Mouse (Mus musculus): Measurements from ENCODE around the gene Ccdc182. TPM values are rescaled to one million over a fixed set of nuclear protein-coding genes. Genes with fewer than 3 reads are reported as not detected.

The Ccdc182 gene
- polyA plus RNA-seq, 1 experiment: not detected

DNA sequence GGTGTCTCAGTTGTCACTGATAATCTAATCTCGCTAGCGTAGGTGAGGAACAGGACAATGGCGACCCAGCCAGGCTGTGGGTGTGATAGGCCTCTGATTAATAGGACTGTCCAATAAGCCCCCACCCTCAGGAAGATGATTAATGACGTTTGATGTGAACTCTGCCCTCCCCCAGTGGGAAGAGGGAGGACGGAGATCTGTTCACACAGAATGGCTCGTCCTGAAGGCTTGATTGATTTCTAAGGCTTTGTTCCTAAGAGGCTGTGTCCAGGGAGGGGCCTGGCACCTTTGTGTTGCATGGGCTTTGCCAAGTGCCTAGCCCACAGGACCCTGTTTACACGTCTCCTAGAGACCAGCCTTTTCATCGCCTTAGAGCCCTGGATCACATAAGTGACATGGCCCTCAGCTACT lies 13.4 kb upstream of the Ccdc182 start:
- DNase-seq (ENCODE audit: low spot score): no peak

DNA sequence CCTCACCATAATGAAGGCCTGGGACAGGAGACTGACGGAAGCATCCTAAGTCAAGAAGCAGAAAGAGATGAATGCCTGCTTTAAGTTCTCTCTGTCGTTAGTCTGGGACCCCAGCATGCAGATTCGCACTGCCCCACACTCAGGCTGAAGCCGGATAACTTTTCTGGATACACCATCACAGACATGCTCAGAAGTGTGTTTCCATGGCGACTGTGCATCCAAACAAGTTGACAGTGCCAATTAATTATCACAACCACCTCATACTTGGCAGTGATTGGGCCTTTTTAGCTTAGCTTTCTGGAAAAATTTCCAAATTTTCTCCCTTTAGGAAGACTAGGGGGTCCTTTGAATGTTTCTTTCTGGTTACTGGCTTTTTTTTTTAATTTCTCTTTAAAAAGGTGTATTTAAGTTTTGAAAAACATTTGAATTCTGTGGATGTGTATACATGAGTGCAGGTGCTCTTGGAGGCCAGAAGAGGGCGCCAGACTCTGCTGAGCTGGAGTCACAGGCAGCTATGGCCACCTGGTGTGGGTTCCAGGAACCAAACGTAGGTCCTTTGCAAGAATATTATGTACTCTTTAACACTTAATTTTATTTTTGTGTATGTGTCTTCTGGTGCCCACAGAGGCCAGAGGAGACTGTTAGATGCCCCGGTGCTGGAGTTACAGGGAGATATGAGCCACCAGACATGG lies 12.3 kb upstream of the Ccdc182 start:
- DNase-seq (ENCODE audit: low spot score): no peak

DNA sequence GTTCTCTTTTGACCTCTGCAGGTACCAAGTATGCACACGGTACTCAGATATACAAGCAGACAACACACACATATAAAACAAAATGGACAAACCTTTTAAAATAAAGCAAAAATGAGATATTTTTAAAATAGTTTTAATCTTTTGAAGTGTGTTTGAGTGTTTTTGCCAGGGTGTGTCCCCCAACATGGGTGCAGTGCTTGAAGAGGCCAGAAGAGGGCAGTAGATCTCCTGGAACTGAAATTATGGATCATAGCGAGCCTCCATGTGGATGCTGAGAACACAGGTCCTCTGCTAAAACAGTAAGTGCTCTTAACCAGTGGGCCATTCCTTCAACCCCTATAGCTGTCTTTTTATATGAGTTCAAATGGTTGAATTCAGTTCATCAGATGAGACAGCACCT lies 11.3 kb upstream of the Ccdc182 start:
- DNase-seq (ENCODE audit: low spot score): no peak

- no peak for DNase-seq (ENCODE audit: low spot score)
Observed at GRCm38 (mm10) chr11:88286019-88286418, 7.8 kb upstream of the Ccdc182 start.

- no peak for DNase-seq (ENCODE audit: low spot score)
Observed at GRCm38 (mm10) chr11:88288400-88288799, 5.5 kb upstream of the Ccdc182 start.

DNA sequence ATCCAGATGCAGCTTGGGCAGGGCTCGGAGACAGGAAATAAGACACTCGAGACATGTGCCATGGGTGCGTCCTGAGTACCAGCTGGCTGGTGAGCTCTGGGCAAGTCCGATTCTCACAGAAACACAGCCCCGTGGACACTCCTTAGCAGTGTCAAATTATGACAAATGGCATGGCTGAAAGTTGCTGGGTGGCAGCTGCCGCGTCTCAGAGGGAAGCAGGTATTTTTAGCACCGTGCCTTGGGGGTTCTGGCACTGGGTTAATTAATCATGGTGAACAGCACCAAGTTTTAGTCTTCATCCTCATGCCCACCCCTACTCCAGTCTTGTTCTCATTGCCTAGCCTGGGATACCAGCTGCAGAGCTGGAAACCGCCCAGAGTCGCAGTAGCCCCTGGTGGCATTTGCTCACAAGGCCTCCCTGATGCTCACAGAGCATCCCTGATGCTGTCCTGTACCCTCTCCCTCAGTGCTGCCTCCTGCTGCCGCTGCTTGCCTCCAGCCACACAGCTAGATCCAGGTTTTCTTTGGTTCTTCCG lies 5.0 kb upstream of the Ccdc182 start:
- DNase-seq (ENCODE audit: low spot score): no peak

- DNase-seq (ENCODE audit: low spot score): no peak
Observed at GRCm38 (mm10) chr11:88291245-88291644, 2.6 kb upstream of the Ccdc182 start.

GRCm38 (mm10) chr11:88291688-88292087 lies 2.2 kb upstream of the Ccdc182 start:
- no peak for DNase-seq (ENCODE audit: low spot score)

DNA sequence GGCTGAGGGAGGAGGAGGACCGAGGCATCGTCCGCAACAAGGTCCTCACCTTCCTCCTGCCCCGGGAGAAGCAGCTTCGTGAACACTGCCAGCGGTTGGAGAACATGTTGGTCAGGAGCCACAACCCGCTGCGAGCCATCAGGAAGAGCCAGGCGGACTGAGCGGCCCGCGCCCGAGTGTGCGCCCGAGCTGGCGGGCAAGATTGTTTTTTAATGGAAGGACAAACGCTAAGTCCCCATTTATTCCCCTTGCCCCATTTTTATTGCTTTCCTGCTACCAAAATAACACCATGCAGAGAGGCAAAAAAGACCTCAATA lies 494 bp downstream of the Ccdc182 start:
- DNase-seq (ENCODE audit: low spot score): no peak

- no peak for DNase-seq (ENCODE audit: low spot score)
Observed at GRCm38 (mm10) chr11:88295298-88295697, 1.4 kb downstream of the Ccdc182 start.

- no peak for DNase-seq (ENCODE audit: low spot score)
Observed at GRCm38 (mm10) chr11:88297526-88297925, 3.7 kb downstream of the Ccdc182 start.

- DNase-seq (ENCODE audit: low spot score): no peak
Observed at GRCm38 (mm10) chr11:88299345-88299744, 5.5 kb downstream of the Ccdc182 start.

- no peak for DNase-seq (ENCODE audit: low spot score)
Observed at GRCm38 (mm10) chr11:88301619-88302018, 7.8 kb downstream of the Ccdc182 start.

DNA sequence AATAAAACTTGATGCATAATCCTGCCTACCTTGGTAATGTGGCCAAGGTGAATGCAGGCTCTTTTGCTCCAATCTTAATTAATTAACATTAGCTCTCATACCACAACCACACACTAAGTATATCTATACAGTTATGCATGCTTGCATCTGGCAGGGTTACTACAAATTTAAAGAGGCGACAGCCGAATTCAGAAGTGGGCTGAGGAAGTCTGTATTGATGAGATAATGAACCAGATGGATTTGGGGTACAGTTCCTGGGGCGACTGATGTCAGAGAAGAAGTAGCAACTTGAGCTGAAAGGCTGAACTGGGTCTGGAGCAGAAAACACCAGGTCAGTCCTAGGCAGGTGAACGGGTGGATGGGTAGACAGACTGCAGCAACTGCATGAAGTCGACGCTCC lies 11.9 kb downstream of the Ccdc182 start:
- no peak for DNase-seq (ENCODE audit: low spot score)

DNA sequence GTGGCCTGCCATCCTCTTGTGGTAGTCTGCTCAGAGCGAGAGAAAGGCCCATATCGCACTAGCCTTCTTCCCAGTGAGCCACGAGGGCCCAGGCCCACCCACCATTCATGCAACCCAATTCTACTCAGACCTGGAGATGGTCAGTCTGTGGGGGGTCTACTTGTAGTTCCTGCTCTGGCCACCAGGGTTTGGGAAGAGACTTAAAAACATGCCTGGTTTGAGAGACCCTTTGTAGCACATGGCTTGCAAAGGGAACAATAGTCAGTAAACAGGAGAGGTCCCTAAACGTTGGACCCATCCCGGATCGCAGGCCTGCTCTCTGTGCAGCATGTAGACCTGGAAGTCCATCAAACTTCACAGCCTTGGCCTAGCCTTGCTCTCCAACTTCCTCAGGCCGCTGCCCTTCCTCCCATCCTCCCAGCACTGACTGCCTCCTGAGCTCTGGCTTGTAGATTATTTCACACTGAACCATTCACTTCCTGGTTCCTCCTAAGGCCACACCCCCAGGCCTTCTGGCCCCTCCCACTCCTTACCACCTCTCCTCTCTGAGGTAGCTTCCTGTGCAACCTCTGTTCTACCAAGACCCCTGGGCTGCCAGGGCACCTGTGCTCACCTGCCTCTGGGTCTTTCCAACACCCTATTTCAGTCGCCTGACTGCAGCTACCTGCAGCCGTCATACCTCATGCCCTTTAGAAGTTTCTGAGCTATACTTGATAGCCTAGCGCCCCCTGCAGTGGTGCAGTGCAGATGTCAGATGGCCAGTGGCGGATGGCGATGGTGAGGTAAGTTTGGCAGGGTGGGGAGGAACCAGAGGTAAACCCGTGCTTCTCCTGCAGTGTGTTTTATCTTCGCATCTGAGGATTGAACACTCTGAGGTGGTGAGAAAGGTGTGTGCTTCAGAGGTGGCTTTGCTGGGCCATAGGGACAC lies 14.0 kb downstream of the Ccdc182 start:
- DNase-seq (ENCODE audit: low spot score): no peak

- no peak for DNase-seq (ENCODE audit: low spot score)
Observed at GRCm38 (mm10) chr11:88309059-88309700, 15.3 kb downstream of the Ccdc182 start.

- no peak for DNase-seq (ENCODE audit: low spot score)
Observed at GRCm38 (mm10) chr11:88310773-88311172, 16.9 kb downstream of the Ccdc182 start.

- DNase-seq (ENCODE audit: low spot score): no peak
Observed at GRCm38 (mm10) chr11:88311606-88312005, 17.7 kb downstream of the Ccdc182 start.

GRCm38 (mm10) chr11:88313512-88313911 lies 19.7 kb downstream of the Ccdc182 start:
- DNase-seq (ENCODE audit: low spot score): no peak

GRCm38 (mm10) chr11:88314471-88314870 lies 20.6 kb downstream of the Ccdc182 start:
- no peak for DNase-seq (ENCODE audit: low spot score)

DNA sequence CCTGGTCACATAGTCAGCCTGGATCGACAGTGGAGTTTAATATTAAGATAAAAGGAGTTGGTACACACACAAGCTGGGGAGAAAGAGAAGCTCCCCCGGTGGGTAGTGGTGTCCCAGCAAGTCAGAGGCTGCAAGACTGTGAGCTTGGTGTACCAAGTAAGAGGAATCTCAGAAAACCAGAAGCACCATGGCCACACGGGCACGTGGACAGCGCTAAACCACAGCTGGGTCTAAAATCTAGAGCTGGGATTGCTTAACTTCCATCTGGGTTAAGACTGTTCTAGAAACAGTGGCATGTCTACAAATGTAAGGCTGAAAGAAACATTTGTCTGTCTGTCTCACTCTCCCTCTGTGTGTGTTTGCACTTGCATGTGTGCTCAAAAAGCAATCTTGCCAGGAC lies 21.5 kb downstream of the Ccdc182 start:
- no peak for DNase-seq (ENCODE audit: low spot score)

GRCm38 (mm10) chr11:88318850-88319249 lies 25.0 kb downstream of the Ccdc182 start:
- no peak for DNase-seq (ENCODE audit: low spot score)

All from urinary bladder, adult 2 months (tissue).